Mouse (Mus musculus) limb, embryonic 10.5 days (tissue): Measurements from ENCODE around the gene Rab37. TPM values are rescaled to one million over a fixed set of nuclear protein-coding genes. Genes with fewer than 3 reads are reported as not detected.
A peak's percentile ranks its signal among the peaks of the same experiment; 100 is the strongest.

Experiments
- DNase-seq: peaks from one replicate; pipeline ENCODE4 v3.0.0-alpha.2; 2017; ENCODE audit warnings: low spot score
- H3K27ac ChIP-seq: fragments of 300-500 bp; sonication (generic); 2 replicates; pipeline ENCODE4 v1.5.1; 2016; ENCODE audit warnings: mild to moderate bottlenecking
- H3K27me3 ChIP-seq: fragments of 300-500 bp; sonication (generic); 2 replicates; pipeline ENCODE4 v1.6.1; 2016; ENCODE audit warnings: low read depth, mild to moderate bottlenecking; ENCODE audit not compliant: poor library complexity, severe bottlenecking
- H3K36me3 ChIP-seq: fragments of 300-500 bp; sonication (generic); 2 replicates; pipeline ENCODE4 v1.6.1; 2016; ENCODE audit warnings: mild to moderate bottlenecking, moderate library complexity
- H3K4me1 ChIP-seq: fragments of 300-500 bp; sonication (generic); 2 replicates; pipeline ENCODE4 v1.6.1; 2016
- H3K4me3 ChIP-seq: fragments of 300-500 bp; sonication (generic); 2 replicates; pipeline ENCODE4 v1.5.1; 2016; ENCODE audit warnings: mild to moderate bottlenecking, moderate library complexity
- H3K9me3 ChIP-seq: fragments of 300-500 bp; sonication (generic); replicated peaks from 2 replicates; pipeline ENCODE4 v1.6.1; 2016; ENCODE audit warnings: mild to moderate bottlenecking
- WGBS: fragments of 180-500 bp; shearing (Covaris S2); methylation state at CpG from one replicate; pipeline ENCODE4 v1.1.7; 2016; 5-methylcytosine and 5-hydroxymethylcytosine counted together
- polyA plus RNA-seq: library from polyadenylated mRNA; unstranded; fragments of >200 nt; fragmentation: Nextera tagmentation; extraction: Ambion mirVana; gene quantifications from 2 replicates; pipeline ENCODE4 v1.2.1, GENCODE M21; 2016

Gene Rab37
- polyA plus RNA-seq, 1 experiment from 2014 or later, result 1.8 TPM

- no peak for DNase-seq
- Histone ChIP-seq H3K36me3 (no peaks in the 10 kb centered on the region), H3K27ac (peak overlapping the region; percentile 63), H3K9me3 (no peaks in the 10 kb centered on the region; the same call in 1 of the 2 replicates), H3K27me3 (no peaks in the 10 kb centered on the region), H3K4me1 (peaks cover 54% of the 10 kb centered on the region), H3K4me3 (no peak overlapping the region)
- 46% methylated on average over 10 of the region's 10 CpGs for WGBS
Observed at GRCm38 (mm10) chr11:115098203-115098932, 7.1 kb downstream of the Rab37 start.

GRCm38 (mm10) chr11:115099241-115099840, 8.1 kb downstream of the Rab37 start:
- 22% methylated on average over 16 of the region's 16 CpGs for WGBS
- DNase-seq, result peak; percentile 80
- Histone ChIP-seq H3K36me3 (no peaks in the 10 kb centered on the region), H3K4me3 (peak overlapping the region; percentile 24; the same call in 1 of the 2 replicates), H3K4me1 (peaks cover 64% of the 10 kb centered on the region), H3K27me3 (no peaks in the 10 kb centered on the region), H3K27ac (peak overlapping the region; percentile 63), H3K9me3 (no peaks in the 10 kb centered on the region)

GRCm38 (mm10) chr11:115100032-115100621, 8.9 kb downstream of the Rab37 start:
- Histone ChIP-seq H3K27ac (peak overlapping the region; percentile 26; the same call in 1 of the 2 replicates), H3K9me3 (no peaks in the 10 kb centered on the region), H3K4me1 (peaks cover 72% of the 10 kb centered on the region), H3K36me3 (no peaks in the 10 kb centered on the region), H3K4me3 (no peak overlapping the region), H3K27me3 (no peaks in the 10 kb centered on the region)
- 66% methylated on average over 5 of the region's 5 CpGs for WGBS
- no peak for DNase-seq

GRCm38 (mm10) chr11:115100741-115101140, 9.5 kb downstream of the Rab37 start:
- Histone ChIP-seq H3K27me3 (no peaks in the 10 kb centered on the region), H3K4me3 (no peak overlapping the region), H3K9me3 (no peaks in the 10 kb centered on the region), H3K4me1 (peaks cover 75% of the 10 kb centered on the region), H3K36me3 (no peaks in the 10 kb centered on the region), H3K27ac (peak overlapping the region; percentile 77)
- 15% methylated on average over 7 of the region's 7 CpGs for WGBS
- DNase-seq, result no peak

- Histone ChIP-seq H3K9me3 (no peaks in the 10 kb centered on the region), H3K27ac (peak overlapping the region; percentile 77), H3K36me3 (no peaks in the 10 kb centered on the region), H3K27me3 (no peaks in the 10 kb centered on the region), H3K4me1 (peaks cover 75% of the 10 kb centered on the region), H3K4me3 (no peak overlapping the region)
- no peak for DNase-seq
- 41% methylated on average over 6 of the region's 6 CpGs for WGBS
Observed at GRCm38 (mm10) chr11:115101615-115102051, 10.4 kb downstream of the Rab37 start.

GRCm38 (mm10) chr11:115102116-115102515, 10.9 kb downstream of the Rab37 start:
- Histone ChIP-seq H3K27me3 (no peaks in the 10 kb centered on the region), H3K27ac (peak overlapping the region; percentile 77; the same call in 1 of the 2 replicates), H3K9me3 (no peaks in the 10 kb centered on the region), H3K4me1 (peaks cover 75% of the 10 kb centered on the region), H3K4me3 (no peak overlapping the region), H3K36me3 (no peaks in the 10 kb centered on the region)
- WGBS, result 87% methylated on average over 9 of the region's 9 CpGs
- no peak for DNase-seq

GRCm38 (mm10) chr11:115103470-115104413, 12.5 kb downstream of the Rab37 start:
- H3K27ac ChIP-seq, result peak overlapping the region; percentile 77
- H3K4me3 ChIP-seq, result no peak overlapping the region
- WGBS, result 58% methylated on average over 25 of the region's 25 CpGs
- H3K4me1 ChIP-seq, result peaks cover 77% of the 10 kb centered on the region
- no peaks in the 10 kb centered on the region for H3K36me3 ChIP-seq
- no peaks in the 10 kb centered on the region for H3K27me3 ChIP-seq
- H3K9me3 ChIP-seq, result no peaks in the 10 kb centered on the region
- peak; percentile 65 for DNase-seq

- WGBS, result 61% methylated on average over 8 of the region's 8 CpGs
- DNase-seq, result no peak
- no peaks in the 10 kb centered on the region for H3K27me3 ChIP-seq
- H3K4me3 ChIP-seq, result no peak overlapping the region
- H3K9me3 ChIP-seq, result no peaks in the 10 kb centered on the region
- H3K4me1 ChIP-seq, result peaks cover 65% of the 10 kb centered on the region
- H3K36me3 ChIP-seq, result no peaks in the 10 kb centered on the region
- H3K27ac ChIP-seq, result peak overlapping the region; percentile 77
Observed at GRCm38 (mm10) chr11:115104769-115105563, 13.7 kb downstream of the Rab37 start.

GRCm38 (mm10) chr11:115106638-115107037, 15.4 kb downstream of the Rab37 start:
- H3K4me3 ChIP-seq, result no peak overlapping the region
- 89% methylated on average over 2 of the region's 2 CpGs for WGBS
- H3K27ac ChIP-seq, result no peak overlapping the region
- peaks cover 48% of the 10 kb centered on the region for H3K4me1 ChIP-seq
- H3K36me3 ChIP-seq, result no peaks in the 10 kb centered on the region
- H3K9me3 ChIP-seq, result no peaks in the 10 kb centered on the region
- DNase-seq, result no peak
- H3K27me3 ChIP-seq, result no peaks in the 10 kb centered on the region

GRCm38 (mm10) chr11:115107403-115107916, 16.2 kb downstream of the Rab37 start:
- no peak for DNase-seq
- WGBS, result 70% methylated on average over 4 of the region's 4 CpGs
- H3K9me3 ChIP-seq, result no peaks in the 10 kb centered on the region
- H3K27ac ChIP-seq, result no peak overlapping the region
- no peaks in the 10 kb centered on the region for H3K27me3 ChIP-seq
- H3K36me3 ChIP-seq, result no peaks in the 10 kb centered on the region
- H3K4me3 ChIP-seq, result no peak overlapping the region
- H3K4me1 ChIP-seq, result peaks cover 40% of the 10 kb centered on the region

GRCm38 (mm10) chr11:115108176-115108575, 16.9 kb downstream of the Rab37 start:
- no peak overlapping the region for H3K4me3 ChIP-seq
- no peaks in the 10 kb centered on the region for H3K27me3 ChIP-seq
- peaks cover 34% of the 10 kb centered on the region for H3K4me1 ChIP-seq
- 93% methylated on average over 8 of the region's 8 CpGs for WGBS
- DNase-seq, result no peak
- H3K36me3 ChIP-seq, result no peaks in the 10 kb centered on the region
- H3K27ac ChIP-seq, result no peak overlapping the region
- H3K9me3 ChIP-seq, result no peaks in the 10 kb centered on the region
